Mouse (Mus musculus): ENCODE measurements at regions not wholly inside any gene's neighbourhood (a gene's known extent, or its start where the extent isn't known, plus 50 kb on each side); places are given as distances from the start of the nearest gene placed in this dataset.
"Not testable (repeated sequence)": the region's sequence is repeated elsewhere in the genome, so short reads cannot be mapped to it uniquely, and the experiment has no call there.

DNA sequence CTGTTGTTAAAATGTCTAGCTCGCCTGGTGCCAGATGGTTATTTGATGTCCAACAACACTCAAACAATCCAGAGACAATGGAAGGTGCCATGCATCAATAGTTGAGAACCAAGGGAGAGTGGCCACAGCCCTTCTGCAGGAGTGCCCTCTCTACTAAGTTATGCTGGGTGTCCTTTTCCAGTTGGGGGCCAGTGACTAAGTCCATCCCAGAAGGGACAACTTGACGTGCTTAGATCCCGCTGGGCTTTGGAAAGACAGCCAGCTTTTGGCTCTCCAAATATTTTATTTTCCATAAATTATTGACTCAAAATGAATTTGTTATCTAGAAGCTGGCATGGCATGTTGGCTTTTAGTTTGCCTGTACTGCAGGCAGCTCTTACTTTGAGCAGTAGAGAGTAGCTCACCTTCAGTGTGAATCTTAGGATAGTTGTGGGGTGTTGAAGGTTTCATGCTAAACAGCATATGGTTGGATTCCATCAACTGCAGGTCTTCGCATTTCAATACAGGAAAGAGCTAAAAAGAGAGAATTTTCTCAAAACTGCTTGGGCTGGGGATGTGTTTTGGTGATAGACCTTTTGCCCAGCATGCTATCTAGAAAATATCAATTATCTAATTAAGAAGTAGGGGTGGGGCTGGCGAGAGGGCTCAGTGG lies 120.8 kb upstream of the Cpsf6 start:
- DNase-seq (ENCODE audit: low spot score): no peak

DNA sequence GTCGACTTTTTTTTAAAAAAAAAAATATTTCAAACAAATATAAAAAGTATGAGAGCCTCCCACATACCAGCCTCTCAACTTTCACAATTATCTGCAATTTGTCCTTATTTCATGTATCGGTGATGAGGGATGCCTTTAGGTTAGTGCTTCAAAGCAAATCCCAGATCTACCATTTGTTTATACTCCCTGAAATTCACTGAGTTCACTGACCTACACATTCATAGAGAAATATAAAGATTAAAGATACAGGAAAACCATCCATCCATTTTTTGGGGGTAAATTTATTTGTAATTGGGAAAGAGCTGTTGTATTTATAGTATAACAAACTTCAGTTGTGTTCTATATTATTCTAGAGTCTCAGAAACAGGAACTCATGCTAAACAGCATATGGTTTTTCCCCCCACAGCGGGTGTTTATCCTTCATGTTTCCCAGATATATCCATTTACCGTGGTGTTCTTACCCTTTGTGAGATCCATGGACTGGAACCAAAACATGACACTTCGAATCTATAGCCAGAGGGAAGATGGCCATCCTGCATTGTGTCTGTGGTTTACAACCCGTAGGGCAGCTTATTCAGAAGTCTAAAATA lies 120.1 kb upstream of the Cpsf6 start:
- no peak for DNase-seq (ENCODE audit: low spot score)

DNA sequence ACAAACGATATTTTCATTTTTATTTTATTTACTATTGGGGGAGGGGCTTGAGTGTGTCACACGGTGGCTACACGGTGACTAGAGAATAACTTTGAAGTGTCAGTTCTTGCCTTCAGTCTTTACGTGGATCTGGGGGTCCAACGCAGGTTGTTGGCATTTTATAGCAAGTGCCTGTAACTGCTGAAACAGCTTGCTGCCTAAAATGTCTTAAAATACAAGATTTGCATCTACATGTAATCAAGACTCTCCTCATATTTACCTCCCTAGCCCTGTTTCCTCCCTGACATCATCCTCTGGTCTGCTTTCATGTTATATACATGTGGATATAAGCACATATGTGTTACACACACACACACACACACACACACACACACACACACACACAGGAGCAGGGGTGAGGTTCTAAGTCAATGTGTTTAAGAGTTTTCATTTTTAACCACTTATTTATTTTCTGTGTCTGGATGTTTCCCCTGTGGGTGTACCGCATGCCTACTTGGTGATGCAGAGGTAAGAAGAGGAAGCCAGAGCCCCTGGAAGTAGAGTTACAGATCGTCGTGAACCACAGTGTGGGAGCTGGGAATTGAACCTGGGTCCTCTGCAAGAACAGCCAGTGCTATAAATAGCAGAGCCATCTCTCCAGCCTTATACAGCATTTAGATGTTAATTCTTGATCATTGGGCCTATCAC lies 119.5 kb upstream of the Cpsf6 start:
- DNase-seq (ENCODE audit: low spot score): no peak

DNA sequence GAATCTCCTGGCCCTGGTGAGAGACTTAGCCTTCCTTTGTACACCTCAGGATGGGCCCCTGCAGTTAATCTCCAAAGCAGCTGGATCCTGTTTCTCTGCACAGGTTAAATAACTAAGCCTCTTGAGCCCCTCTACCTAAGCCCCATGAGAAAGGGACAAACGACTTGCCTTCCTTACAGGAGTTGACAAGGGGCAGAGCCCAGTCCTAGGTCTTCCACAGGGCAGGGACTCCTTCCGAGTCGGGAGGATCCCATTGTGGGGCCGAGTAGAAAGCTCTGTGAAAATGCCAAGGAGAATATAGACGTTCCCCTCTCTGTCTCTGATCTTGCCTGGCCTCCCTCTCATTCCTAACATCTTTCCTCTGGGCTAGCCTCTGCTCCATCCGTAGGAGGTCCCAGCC lies 118.7 kb upstream of the Cpsf6 start:
- no peak for DNase-seq (ENCODE audit: low spot score)

- DNase-seq (ENCODE audit: low spot score): no peak
These were observed 117.9 kb upstream of the Cpsf6 start for GRCm38 (mm10) chr10:117497565-117498256.

DNA sequence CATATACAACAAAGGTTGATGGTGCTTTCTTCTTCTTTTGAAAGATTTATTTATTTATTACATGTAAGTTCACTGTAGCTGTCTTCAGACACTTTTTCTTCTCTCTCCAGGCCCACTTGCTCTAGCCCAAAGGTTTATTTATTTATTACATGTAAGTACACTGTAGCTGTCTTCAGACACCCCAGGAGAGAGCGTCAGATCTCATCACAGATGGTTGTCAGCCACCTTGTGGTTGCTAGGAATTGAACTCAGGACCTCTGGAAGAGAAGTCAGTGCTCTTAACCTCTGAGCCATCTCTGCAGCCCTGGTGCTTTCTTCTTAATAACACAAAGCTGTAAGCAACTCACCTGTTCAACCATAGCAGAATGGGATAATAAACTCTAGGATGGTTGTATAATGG lies 117.3 kb upstream of the Cpsf6 start:
- not testable (repeated sequence) for DNase-seq (ENCODE audit: low spot score)

DNA sequence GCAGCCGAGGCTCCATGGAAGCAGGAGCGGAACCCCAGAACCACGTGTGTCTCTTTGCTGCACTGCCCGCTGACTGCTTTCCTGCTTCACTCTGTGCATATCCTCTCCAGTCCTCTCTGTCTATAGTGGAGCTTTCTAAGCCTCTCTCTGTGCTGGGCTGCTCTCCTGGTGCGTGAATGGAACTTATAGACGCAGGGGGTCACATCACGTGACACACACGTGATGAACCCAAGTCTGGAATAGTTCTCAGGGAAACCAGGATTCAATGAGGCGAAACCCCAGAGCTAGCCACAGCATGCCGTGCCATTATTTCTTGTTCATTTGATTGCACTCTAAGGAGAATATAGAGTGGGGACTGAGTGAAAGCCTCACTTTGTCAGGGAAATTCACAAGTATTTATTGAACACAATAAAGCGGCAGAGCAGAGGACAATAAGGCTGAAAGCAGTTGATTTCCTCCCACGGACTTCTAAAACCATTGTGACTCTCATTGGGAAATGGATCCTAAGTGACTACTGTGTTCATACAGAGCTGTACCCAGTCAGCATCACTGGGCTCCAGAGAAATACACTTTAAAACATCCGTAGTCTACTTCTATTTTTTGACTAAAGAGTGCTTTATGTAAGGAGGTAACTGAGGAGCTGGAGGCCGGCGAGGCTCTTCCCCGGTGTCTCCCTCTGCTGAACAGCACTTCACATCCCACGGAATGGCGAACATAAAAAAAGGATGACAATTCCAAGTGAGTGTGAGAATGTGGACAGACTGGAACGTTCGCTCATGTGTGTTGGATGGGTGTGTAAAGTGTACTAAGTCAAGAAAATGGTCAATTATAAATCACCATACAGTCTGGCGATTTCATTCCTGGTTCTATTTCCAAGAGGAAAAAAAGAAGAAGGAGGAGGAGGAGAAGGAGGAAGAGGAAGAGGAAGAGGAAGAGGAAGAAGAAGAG lies 116.5 kb upstream of the Cpsf6 start:
- no peak for DNase-seq (ENCODE audit: low spot score)

DNA sequence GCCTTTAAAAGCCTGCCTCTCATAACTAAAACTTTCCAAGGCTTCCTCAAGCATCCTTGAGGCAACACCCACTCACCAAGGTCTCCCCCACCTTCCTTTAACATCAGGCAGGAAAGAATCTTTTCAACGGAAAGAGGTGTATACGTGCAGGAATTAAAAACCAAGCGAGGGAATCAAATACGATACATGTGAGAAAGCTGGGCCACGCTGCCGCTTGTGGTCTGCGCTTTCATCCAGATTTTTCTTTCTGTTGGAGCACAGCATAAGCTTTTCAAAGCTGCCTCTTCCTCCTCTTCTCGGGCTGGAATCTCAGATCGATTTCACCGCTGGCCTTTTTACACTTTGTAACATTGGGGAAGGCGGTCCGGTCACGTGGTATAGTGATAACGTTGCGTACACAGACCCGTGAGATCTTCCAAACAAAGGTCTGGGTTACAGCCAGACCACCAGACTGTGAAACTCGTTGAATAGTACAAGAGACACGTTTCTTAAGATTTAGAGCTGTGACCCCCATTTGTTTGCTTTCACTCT lies 114.4 kb upstream of the Cpsf6 start:
- DNase-seq (ENCODE audit: low spot score): no peak

GRCm38 (mm10) chr10:117493824-117494121 lies 114.0 kb upstream of the Cpsf6 start:
- no peak for DNase-seq (ENCODE audit: low spot score)

GRCm38 (mm10) chr10:117493091-117493823 lies 113.4 kb upstream of the Cpsf6 start:
- no peak for DNase-seq (ENCODE audit: low spot score)

GRCm38 (mm10) chr10:117492391-117492990 lies 112.7 kb upstream of the Cpsf6 start:
- no peak for DNase-seq (ENCODE audit: low spot score)

GRCm38 (mm10) chr10:117491711-117492110 lies 111.9 kb upstream of the Cpsf6 start:
- no peak for DNase-seq (ENCODE audit: low spot score)

GRCm38 (mm10) chr10:117490851-117491595 lies 111.2 kb upstream of the Cpsf6 start:
- no peak for DNase-seq (ENCODE audit: low spot score)

DNA sequence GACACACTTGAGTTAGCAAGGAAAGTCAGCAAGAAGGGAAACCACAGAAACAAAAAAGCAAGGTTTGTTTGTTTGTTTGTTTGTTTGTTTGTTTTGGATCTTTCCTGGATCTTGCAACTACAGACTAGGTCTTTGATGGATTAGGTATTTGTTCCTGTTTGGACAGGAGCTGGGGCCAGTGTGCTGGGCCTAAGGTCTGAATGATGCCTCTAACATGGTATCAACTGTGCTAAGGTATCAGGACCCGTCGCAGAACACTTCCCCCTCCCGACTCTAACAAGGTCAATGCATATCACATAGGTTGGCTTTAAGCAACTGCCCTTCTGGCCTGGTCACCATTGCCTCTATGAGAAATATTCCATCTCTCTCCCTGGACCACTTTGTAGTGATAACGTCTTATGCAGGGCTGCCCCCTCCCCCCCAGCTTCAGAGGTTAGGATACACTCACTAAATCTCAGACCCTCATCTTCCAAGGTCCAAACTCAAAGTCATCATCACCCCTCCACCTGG lies 103.3 kb upstream of the Cpsf6 start:
- DNase-seq (ENCODE audit: low spot score): no peak

DNA sequence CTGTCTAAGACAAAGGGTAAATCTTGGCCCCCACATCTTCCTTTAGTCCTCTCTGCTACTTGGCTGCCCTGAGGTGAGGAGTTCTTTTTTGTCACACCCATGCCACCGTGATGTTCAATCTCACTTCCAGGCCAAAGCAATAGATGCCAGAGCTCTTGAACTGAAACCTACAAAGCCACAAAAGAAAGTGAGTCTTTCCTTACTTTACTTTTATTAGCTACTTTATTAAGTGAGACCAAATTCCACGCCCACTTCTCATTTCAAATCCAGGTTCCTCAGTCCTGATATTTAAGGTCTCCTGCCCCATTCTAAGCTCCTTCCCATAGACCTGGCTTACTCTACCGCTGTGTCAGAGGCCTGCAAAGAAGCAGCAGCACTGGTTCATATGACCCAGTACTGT lies 102.5 kb upstream of the Cpsf6 start:
- DNase-seq (ENCODE audit: low spot score): no peak

DNA sequence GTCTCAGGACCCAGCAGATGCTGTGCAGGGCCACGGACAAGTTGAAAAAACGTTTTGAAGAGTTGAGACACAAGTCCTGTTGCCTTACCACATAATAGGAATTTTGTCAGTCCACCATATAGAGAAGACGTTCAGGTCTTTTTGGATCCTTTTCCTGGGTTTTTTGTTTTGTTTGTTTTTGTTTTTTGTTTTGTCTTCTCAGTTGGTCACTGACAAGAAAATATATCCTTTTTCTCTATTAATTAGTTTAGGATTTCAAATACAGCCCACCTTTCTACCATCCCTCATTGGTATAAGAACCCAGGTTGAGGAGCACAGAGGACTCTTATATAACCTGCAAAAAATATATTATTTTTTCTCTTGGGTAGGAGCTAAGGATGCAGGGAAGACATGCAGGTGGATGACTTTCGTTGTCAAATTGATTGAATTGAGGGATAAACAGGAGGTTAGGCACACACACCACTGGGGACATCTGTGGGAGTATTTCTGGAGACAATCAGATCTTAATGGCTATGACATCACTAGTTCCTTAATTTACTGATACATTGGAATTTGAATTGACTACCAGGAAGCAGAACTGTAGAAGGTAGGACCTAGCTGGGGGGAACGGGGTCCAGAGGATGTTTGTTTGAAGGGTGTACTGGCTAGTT lies 101.7 kb upstream of the Cpsf6 start:
- DNase-seq (ENCODE audit: low spot score): no peak

- no peak for DNase-seq (ENCODE audit: low spot score)
These were observed 100.6 kb upstream of the Cpsf6 start for GRCm38 (mm10) chr10:117480456-117480850.

DNA sequence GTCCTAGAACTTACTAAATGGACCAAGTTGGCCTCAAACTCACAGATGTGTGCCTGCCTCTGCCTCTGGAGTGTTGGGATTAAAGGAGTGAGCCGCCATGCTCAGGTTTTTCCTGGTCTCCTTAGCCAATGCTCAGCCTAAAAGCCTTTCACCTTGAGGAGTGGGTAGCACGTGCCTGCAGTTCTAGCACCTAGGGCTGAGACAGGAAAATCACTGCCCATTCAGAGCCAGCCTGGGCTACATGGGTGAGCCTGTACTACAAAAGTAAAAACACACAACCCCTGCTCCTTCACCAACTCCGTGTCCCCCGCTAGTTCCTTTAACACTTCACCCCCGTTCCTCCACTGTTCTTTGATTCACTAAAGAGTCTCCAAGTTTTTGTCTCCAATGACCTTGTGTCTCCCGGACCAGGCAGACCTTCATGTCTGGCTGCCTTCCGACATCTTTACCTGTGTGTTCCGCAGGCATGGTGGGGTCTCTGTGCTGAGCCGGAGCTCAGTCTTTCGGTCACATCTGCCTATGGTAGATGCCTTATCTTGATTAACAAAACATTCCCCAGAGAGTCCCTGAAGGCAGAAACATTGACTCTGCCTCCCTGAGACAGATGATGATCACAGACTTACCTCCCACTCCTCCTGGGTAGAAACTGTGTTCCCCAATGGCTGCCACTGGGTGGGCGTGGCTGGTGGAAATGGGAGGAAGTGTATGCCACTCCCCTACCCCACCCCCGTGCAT lies 100.1 kb upstream of the Cpsf6 start:
- DNase-seq (ENCODE audit: low spot score): no peak
